Mouse (Mus musculus) erythroblast, embryonic 14.5 days (primary cell): ENCODE results near the gene Prpsap1. TPM values are rescaled to one million over a fixed set of nuclear protein-coding genes. Genes with fewer than 3 reads are reported as not detected.

Experiments used
- H3K27me3 ChIP-seq: 2 replicates; pipeline ENCODE4 v1.6.1; 2012; ENCODE audit warnings: inconsistent platforms; ENCODE audit not compliant: control insufficient read depth
- H3K36me3 ChIP-seq: 2 replicates; pipeline ENCODE4 v1.6.1; 2012; ENCODE audit warnings: mild to moderate bottlenecking, inconsistent platforms; ENCODE audit not compliant: control insufficient read depth
- H3K4me1 ChIP-seq: 2 replicates; pipeline ENCODE4 v1.6.1; 2012; ENCODE audit warnings: inconsistent platforms; ENCODE audit not compliant: control insufficient read depth
- H3K4me3 ChIP-seq: replicated peaks from 2 replicates; pipeline ENCODE3; 2012; ENCODE audit warnings: moderate library complexity, mild to moderate bottlenecking, inconsistent platforms
- H3K9me3 ChIP-seq: 2 replicates; pipeline ENCODE4 v1.6.1; 2012; ENCODE audit warnings: low read length, inconsistent platforms, mixed read lengths; ENCODE audit not compliant: control insufficient read depth
- GATA1 ChIP-seq: IDR thresholded peaks from 2 replicates; pipeline ENCODE4 v1.6.1; 2012; ENCODE audit warnings: low read length, inconsistent platforms, mixed read lengths
- TAL1 ChIP-seq: IDR thresholded peaks from 3 replicates; pipeline ENCODE4 v1.6.1; 2012; ENCODE audit warnings: low read length, inconsistent platforms, mixed read lengths
- polyA plus RNA-seq: library from polyadenylated mRNA; stranded (reverse); fragments of >175 nt; gene quantifications from 2 replicates; pipeline ENCODE4 v1.2.3, GENCODE M21; 2012

Prpsap1 gene
- polyA plus RNA-seq, 1 experiment, result 1.4 TPM

- peak overlapping the region; percentile 28 for H3K4me3 ChIP-seq
- H3K36me3 ChIP-seq, result no peaks in the 10 kb centered on the region; the same call in 1 of the 2 replicates
- no peaks in the 10 kb centered on the region for H3K27me3 ChIP-seq
- TF ChIP-seq GATA1, result peak; percentile 49
- peak; percentile 73 for TF ChIP-seq TAL1
- 0 out of 2 replicates have a peak, but pooled peaks cover 1% of the 10 kb centered on the region for H3K9me3 ChIP-seq
- H3K4me1 ChIP-seq, result peaks cover 54% of the 10 kb centered on the region
Measured at GRCm38 (mm10) chr11:116506151-116506875, 12.3 kb upstream of the Prpsap1 start.

DNA sequence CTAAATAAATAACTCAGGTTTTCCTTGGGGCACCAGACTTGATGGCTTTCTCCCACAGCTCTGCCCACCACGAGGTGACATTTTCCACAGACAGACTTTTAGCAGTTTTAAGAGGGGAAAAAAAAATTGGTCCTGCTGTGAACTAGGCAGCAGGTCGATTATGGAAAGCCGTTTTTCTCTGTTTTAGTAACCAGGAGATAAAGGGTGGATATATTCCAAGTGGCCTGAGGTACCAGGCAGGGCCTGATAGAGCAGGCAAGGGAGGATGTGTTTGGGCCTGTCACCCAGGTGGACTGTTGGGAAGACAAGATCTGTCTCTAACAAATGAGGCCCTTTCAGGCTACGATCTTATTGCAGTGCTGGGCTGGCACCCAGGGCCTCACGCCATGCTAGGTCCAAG is 11.6 kb upstream of the Prpsap1 start:
- TF ChIP-seq GATA1, result no peak
- TF ChIP-seq TAL1, result no peak
- H3K27me3 ChIP-seq, result no peaks in the 10 kb centered on the region
- no peak overlapping the region for H3K4me3 ChIP-seq
- peaks cover 57% of the 10 kb centered on the region for H3K4me1 ChIP-seq
- H3K36me3 ChIP-seq, result no peaks in the 10 kb centered on the region; the same call in 1 of the 2 replicates
- H3K9me3 ChIP-seq, result 0 out of 2 replicates have a peak, but pooled peaks cover 3% of the 10 kb centered on the region

DNA sequence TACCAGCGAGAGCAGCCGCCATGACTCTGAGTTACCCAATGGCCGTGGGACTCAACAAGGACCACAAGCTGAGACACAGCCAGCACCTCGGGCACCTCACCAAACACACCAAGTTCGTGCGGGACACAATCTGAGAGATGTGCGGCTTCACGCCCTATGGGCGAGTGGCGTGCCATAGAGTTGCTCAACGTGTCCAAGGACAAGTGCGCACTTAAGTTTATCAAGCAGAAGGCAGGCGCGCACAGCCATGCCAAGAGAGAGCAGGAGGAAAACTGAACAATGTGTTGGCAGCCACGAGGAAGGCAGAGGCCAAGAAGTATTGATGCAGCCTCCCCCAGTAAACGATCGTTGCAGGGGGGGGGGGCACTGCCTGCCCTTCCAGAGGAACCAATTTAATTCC is 10.5 kb upstream of the Prpsap1 start:
- Histone ChIP-seq H3K27me3 (no peaks in the 10 kb centered on the region), H3K36me3 (no peaks in the 10 kb centered on the region; the same call in 1 of the 2 replicates), H3K4me3 (no peak overlapping the region), H3K9me3 (0 out of 2 replicates have a peak, but pooled peaks cover 3% of the 10 kb centered on the region), H3K4me1 (peaks cover 60% of the 10 kb centered on the region)
- TF ChIP-seq TAL1 (no peak), GATA1 (no peak)

- Histone ChIP-seq H3K27me3 (no peaks in the 10 kb centered on the region), H3K4me1 (peaks cover 41% of the 10 kb centered on the region), H3K9me3 (0 out of 2 replicates have a peak, but pooled peaks cover 3% of the 10 kb centered on the region), H3K36me3 (no peaks in the 10 kb centered on the region; the same call in 1 of the 2 replicates), H3K4me3 (no peak overlapping the region)
- TF ChIP-seq TAL1, result no peak
Measured at GRCm38 (mm10) chr11:116501005-116501746, 7.2 kb upstream of the Prpsap1 start.

DNA sequence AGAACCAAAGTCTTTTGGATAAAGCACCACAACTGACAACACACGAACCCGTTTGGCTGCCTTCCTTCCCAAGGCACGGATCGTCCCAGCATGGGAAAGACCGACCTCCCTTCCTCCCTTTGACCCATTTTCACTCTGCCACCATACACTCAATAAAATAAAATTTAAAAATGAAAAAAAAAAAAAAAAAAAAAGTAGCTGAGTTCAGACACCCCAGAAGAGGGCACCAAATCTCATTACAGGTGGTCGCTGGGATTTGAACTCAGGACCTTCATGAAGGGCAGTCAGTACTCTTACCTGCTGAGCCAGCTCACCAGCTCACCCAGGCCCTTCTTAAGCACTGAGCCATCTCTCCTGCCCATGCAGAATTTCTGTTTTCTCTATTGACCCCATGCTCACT is 5.0 kb upstream of the Prpsap1 start:
- Histone ChIP-seq H3K4me1 (peaks cover 21% of the 10 kb centered on the region), H3K36me3 (no peaks in the 10 kb centered on the region; the same call in 1 of the 2 replicates), H3K27me3 (no peaks in the 10 kb centered on the region), H3K9me3 (0 out of 2 replicates have a peak, but pooled peaks cover 3% of the 10 kb centered on the region), H3K4me3 (no peak overlapping the region)
- TF ChIP-seq TAL1 (no peak), GATA1 (no peak)

DNA sequence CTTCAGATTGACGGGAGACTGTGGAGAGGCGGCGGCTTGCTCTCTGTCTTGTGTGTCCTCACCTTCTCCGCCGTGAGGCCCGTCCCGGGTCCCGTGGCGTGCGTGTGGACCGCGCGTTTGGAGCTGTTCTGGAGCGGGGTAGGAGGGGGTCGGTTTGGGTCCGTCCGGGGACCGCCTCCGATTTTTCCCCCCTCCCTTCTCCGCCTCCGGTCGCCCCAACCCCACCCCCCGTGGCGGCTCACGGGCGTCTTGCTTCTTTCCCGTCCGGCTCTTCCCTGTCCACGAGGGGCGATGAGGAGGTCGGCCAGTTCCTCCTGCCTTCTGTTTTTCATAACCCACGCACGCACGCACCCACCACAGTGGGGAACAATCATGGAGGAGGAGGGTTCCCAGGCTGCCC is 4.6 kb upstream of the Prpsap1 start:
- peaks cover 22% of the 10 kb centered on the region for H3K4me1 ChIP-seq
- no peak overlapping the region for H3K4me3 ChIP-seq

GRCm38 (mm10) chr11:116497313-116497712 is 3.3 kb upstream of the Prpsap1 start:
- Histone ChIP-seq H3K4me3 (no peak overlapping the region), H3K36me3 (no peaks in the 10 kb centered on the region; the same call in 1 of the 2 replicates), H3K9me3 (0 out of 2 replicates have a peak, but pooled peaks cover 3% of the 10 kb centered on the region), H3K4me1 (peaks cover 26% of the 10 kb centered on the region), H3K27me3 (no peaks in the 10 kb centered on the region)
- TF ChIP-seq GATA1 (no peak), TAL1 (no peak)

More for the DNA sequence above, 4.6 kb upstream of the Prpsap1 start:
- H3K9me3 ChIP-seq, result 0 out of 2 replicates have a peak, but pooled peaks cover 3% of the 10 kb centered on the region
- H3K36me3 ChIP-seq, result no peaks in the 10 kb centered on the region; the same call in 1 of the 2 replicates
- TF ChIP-seq GATA1 (no peak), TAL1 (no peak)
- H3K27me3 ChIP-seq, result no peaks in the 10 kb centered on the region

- no peaks in the 10 kb centered on the region for H3K36me3 ChIP-seq
- peaks cover 31% of the 10 kb centered on the region for H3K4me1 ChIP-seq
- H3K9me3 ChIP-seq, result no peaks in the 10 kb centered on the region
- H3K27me3 ChIP-seq, result no peaks in the 10 kb centered on the region
- H3K4me3 ChIP-seq, result no peak overlapping the region
- TF ChIP-seq TAL1, result no peak
Measured at GRCm38 (mm10) chr11:116494474-116495174, 622 bp upstream of the Prpsap1 start.
